Mouse (Mus musculus) gonadal fat pad, adult 2 months (tissue): Measurements from ENCODE around the gene Rbm12. TPM values are rescaled to one million over a fixed set of nuclear protein-coding genes. Genes with fewer than 3 reads are reported as not detected.

Experiments
- DNase-seq: peaks from one replicate; pipeline ENCODE4 v3.0.0-alpha.2; 2012; ENCODE audit warnings: low read depth
- polyA plus RNA-seq: library from polyadenylated mRNA; depleted of rRNA; stranded (reverse); fragments of >200 nt; gene quantifications from 2 replicates; pipeline ENCODE4 v1.2.3, GENCODE M21; 2012; rRNA removed

The Rbm12 gene
- polyA plus RNA-seq, 1 experiment = 10.1 TPM

GRCm38 (mm10) chr2:156079674-156080073, 32.1 kb downstream of the Rbm12 start:
- DNase-seq = no peak

- DNase-seq = no peak
Observed at GRCm38 (mm10) chr2:156079183-156079560, 32.6 kb downstream of the Rbm12 start.

- no peak for DNase-seq
Observed at GRCm38 (mm10) chr2:156078421-156079182, 33.2 kb downstream of the Rbm12 start.

GRCm38 (mm10) chr2:156077461-156077860, 34.3 kb downstream of the Rbm12 start:
- DNase-seq = no peak

- DNase-seq = no peak
Observed at GRCm38 (mm10) chr2:156073725-156074124, 38.1 kb downstream of the Rbm12 start.

- DNase-seq = no peak
Observed at GRCm38 (mm10) chr2:156071236-156071635, 40.5 kb downstream of the Rbm12 start.

- no peak for DNase-seq
Observed at GRCm38 (mm10) chr2:156067916-156068315, 43.9 kb downstream of the Rbm12 start.

- no peak for DNase-seq
Observed at GRCm38 (mm10) chr2:156066126-156066525, 45.7 kb downstream of the Rbm12 start.

- no peak for DNase-seq
Observed at GRCm38 (mm10) chr2:156065099-156066041, 46.4 kb downstream of the Rbm12 start, which contains the start of gene Spag4. Gene Spag4 (plus strand): TSS chr2:156065175.

- no peak for DNase-seq
Observed at GRCm38 (mm10) chr2:156052816-156053215, 59.0 kb downstream of the Rbm12 start, which contains the start of gene Fer1l4. Gene Fer1l4 (minus strand): TSS chr2:156052947.

GRCm38 (mm10) chr2:156047929-156048328, 63.8 kb downstream of the Rbm12 start:
- no peak for DNase-seq

GRCm38 (mm10) chr2:156042903-156043302, 68.9 kb downstream of the Rbm12 start:
- no peak for DNase-seq

Other genes starting within 250 kb of the Rbm12 start
- gene Uqcc1, start 181.7 kb downstream of the Rbm12 start, polyA plus RNA-seq = 31.7 and 36.7 TPM in 2 replicates
- not detected in 2 replicates for gene Gm15557, start 171.2 kb downstream of the Rbm12 start, polyA plus RNA-seq
- 1.2 and 1.3 TPM in 2 replicates for gene Gdf5, start 166.6 kb downstream of the Rbm12 start, polyA plus RNA-seq
- 15.1 and 18.4 TPM in 2 replicates for gene Cep250, start 155.5 kb downstream of the Rbm12 start, polyA plus RNA-seq
- gene 6430550D23Rik, start 104.0 kb downstream of the Rbm12 start, polyA plus RNA-seq = 3.2 and 4.0 TPM in 2 replicates
- 341 and 349 TPM in 2 replicates for gene Ergic3, start 103.9 kb downstream of the Rbm12 start, polyA plus RNA-seq
- 4.6 and 6.2 TPM in 2 replicates for gene Fer1l4, start 59.0 kb downstream of the Rbm12 start, polyA plus RNA-seq
- 5.9 and 6.1 TPM in 2 replicates for gene Spag4, start 46.8 kb downstream of the Rbm12 start, polyA plus RNA-seq
- 70.4 and 82.9 TPM in 2 replicates for gene Cpne1, start within 50 bp of the Rbm12 start, polyA plus RNA-seq
- gene Gm28036, start 15.1 kb upstream of the Rbm12 start, polyA plus RNA-seq = 3.5 and 5.1 TPM in 2 replicates
- 316 and 387 TPM in 2 replicates for gene Romo1, start 32.1 kb upstream of the Rbm12 start, polyA plus RNA-seq
- 47.1 and 54.8 TPM in 2 replicates for gene Nfs1, start 32.2 kb upstream of the Rbm12 start, polyA plus RNA-seq
- 32.5 and 46.7 TPM in 2 replicates for gene Rbm39, start 68.3 kb upstream of the Rbm12 start, polyA plus RNA-seq
- 21.2 and 22.0 TPM in 2 replicates for gene Phf20, start 84.5 kb upstream of the Rbm12 start, polyA plus RNA-seq
- gene Cnbd2, start 200.3 kb upstream of the Rbm12 start, polyA plus RNA-seq = 1.3 and 2.1 TPM in 2 replicates
- 118 and 181 TPM in 2 replicates for gene Scand1, start 200.7 kb upstream of the Rbm12 start, polyA plus RNA-seq